Mouse (Mus musculus): ENCODE measurements around the gene Lrmda.

The Lrmda gene

DNA sequence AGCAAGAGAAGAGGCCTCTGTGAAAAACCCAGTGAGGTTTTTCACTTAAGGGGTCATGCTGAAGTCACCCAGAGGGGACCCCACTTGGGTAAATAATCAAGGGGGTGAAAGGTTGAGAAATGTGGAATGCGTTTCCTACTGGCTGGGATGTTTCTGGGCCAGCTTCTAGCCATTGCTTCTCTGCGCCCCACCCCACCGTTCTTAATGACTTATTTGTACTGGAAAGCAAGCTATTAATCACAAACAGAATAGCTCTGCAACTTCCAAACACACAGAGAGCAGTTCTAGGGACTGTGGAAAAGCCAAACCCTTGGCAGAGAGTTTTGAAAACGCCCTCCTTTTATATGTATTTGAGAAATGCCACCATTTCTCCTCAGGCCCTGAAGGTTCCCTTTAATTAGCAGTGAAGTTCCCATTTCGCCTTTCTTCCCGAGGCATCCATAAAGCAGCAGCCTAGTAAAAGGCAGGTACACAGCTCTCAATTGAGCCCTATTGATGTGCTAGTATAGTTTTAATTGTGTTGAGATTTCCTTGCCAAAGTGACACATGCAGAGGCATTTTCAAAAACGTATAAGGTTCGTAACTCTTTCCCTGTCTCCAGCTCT lies 70.5 kb downstream of the Lrmda start:
- in situ Hi-C loops (cut with MseI, MboI), result no loop called here

DNA sequence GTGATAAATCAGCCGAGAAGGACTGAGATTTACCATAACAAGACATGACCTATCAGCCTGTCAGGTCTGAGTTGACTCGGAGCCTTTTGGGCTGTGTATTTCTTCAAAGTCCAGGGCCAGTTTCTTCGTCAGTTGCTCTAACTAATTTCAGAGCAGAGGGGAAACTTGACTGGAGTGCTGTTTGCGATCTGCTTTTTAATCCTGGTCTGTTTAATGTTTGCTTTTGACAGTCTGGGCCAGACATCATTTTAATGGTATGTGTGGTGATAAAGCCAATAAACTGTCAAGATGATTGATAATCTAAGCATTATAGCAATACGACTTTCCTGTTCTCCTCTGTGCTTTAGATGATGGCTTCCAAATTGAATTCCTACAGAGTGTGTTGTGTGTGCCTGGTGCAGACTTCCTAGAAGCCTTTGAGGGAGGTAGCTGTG lies 71.3 kb downstream of the Lrmda start:
- in situ Hi-C loops (cut with MseI, MboI), result no loop called here

DNA sequence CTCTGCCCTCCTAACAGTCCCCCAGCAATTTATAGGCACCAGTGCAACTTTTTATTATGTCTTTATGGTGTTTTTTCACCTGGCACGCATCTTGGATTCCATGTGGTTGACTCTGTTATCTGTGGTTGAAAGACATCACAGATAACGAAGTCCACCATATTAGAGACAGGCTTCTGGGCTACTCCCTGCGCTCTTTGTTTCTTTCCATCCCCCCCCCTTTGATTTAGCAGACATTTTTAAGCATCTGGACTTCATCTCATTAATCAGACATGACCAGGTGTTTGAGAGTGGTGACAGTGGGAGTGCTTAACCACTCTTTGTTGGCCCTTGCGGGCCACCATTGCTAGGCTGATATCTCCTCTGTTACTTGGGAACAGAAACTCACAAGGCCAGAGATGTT lies 71.8 kb downstream of the Lrmda start:
- in situ Hi-C loops (cut with MseI, MboI), result no loop called here

DNA sequence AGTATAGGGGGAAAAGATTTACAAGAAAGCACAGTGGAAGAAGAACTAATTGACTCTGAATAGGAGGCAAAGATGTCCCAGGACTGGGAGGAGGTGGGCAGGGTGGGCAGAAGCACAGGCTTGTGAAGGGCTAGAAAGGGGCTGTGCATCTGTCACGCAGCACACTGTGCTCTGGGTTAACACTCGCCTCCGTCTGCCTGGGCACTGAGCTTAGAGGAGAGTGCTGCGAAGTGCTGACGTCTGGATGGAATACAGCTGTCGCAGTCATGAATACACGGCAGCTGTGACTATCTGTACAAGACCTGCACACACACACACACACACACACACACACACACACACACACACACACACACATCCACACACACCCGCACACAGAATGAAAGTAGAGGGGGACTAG lies 73.6 kb downstream of the Lrmda start:
- in situ Hi-C loops (cut with MseI, MboI), result no loop called here

DNA sequence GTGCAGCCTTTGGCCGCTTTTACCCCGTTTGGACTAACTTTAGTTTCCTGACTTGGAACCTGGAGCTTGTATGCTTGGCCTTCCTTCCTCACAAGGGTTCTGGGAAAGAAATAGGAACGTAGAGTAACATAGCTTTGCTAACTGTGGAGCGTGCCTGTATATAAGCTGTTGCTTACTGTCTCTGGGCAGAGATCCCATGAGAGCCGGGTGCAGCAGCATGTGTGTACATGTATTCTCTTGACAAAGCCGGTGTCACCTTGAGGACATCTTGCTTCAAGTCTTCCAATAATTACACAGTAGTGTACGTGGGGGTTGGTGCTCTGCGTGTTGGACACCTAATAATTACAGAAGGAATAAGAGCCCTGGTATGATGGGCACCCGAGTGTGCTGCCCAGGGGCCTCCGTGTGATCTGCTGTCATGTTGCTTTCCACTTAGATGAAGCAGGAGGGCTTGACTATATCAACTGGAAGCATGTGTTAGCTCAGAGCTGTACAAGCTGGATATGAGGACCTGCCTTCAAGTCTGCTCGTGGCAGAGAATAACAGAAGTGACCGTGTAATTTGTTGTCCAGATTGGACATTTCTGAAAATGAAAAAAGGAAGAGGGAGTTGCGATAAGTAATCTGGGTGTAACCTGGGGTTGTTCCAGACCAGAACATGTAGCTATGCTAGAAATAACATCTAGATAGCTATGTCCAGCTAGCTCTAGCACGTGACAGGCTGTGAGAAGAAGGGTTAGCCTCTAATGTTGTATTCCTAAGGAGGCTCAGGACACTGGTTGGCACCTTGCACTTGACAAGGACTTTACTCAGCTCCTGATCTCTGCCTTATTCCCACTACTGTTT lies 82.7 kb downstream of the Lrmda start:
- in situ Hi-C loops (cut with MseI, MboI), result no loop called here

DNA sequence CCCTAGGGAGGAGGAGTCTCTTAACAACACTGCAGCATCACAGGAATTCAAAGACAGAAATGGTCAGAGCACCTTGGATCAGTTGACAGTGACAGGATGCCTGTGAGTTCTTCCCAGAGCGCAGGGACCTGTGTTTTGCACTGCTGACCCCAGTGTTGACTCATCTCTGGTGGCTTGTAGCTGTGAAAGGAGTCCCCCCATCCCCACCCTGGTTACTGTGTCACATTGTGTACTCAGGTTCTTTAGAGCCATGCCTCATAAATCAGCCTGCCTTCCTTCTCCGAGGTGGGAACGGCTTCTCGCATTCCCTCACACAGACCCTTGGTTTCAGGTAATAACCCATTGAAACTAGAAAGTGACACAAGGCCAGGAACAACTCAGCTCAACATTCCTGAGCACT lies 86.3 kb downstream of the Lrmda start:
- in situ Hi-C loops (cut with MseI, MboI), result no loop called here

DNA sequence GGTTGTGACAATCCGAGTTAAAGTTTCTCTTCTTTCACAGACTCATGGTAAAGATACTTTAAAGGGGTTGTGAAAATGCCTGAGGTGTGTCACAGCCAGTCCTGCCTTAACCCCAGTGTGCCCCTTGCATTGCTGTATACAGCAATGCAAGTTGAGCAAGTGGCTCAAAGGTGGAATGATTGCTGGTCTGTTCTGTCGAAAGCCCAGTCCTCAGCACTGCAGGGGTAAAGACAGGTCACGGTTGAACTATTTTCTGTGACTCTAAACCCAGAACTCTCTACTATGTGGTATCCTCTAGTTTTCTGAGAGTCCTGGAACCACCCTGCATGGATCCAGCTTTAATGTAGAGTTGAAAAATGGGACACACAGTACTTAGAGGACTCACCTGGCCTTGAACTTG lies 87.3 kb downstream of the Lrmda start:
- in situ Hi-C loops (cut with MseI, MboI), result no loop called here

DNA sequence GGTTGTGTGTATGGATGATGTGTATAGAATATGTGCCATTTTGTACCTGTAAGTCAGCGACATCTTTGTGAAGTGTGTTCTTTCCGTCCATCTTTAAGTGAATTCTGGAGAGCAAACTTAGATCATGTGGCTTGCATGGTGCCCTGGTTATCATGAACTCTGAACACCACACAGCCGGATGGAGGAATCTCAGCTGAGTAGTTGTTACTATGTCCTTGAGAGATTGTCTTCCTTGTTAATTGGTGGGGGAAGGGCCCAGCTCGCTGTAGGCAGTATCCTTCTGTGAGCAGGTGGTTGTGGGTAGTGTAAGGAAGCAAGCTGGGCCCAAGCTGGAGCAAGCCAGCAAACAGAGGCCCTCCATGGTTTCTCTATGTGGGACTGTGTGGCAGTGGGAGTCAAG lies 89.9 kb downstream of the Lrmda start:
- in situ Hi-C loops (cut with MseI, MboI), result no loop called here

DNA sequence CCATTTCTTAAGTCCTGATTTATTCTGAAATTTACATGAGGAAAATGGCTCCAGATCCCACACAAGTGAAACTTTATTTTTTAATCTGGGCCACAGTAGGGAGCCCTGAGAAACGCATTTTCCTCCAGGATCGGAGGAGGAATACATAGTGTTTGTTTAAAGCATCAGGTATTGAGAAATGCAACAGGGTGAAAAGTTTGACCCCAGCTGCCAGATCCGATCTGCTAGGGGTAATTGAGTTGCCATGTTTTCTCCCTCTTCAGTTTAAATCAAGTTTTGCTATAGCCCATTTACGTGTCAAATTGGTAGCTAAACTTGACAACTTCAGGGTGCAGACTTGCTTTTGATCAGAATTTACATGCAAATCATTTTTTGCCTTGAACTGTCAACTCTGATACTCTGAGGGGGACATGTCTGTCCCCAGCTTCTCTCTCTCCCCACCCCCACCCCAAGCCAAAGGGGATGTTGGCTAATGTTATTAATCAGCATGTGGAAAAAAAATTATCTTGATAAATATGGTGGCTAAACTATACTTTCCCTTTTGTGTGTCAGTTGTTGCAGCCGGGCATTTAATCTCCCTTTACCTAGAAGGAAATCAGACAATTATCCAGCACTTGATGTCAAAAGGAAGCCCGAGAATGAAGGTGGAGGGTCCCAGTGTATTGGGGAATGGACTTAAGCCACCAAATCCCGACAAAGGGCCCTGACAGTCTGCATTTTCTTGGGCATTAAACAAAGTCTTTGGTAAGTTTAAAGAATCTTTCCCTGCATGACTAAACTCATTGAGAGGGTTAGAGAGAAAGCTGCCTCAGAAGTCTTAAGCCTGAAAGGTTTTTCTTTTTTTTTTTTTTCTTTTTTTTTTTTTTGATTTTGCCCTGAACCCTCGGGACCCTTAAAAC lies 94.2 kb downstream of the Lrmda start:
- in situ Hi-C loops (cut with MseI, MboI), result no loop called here

DNA sequence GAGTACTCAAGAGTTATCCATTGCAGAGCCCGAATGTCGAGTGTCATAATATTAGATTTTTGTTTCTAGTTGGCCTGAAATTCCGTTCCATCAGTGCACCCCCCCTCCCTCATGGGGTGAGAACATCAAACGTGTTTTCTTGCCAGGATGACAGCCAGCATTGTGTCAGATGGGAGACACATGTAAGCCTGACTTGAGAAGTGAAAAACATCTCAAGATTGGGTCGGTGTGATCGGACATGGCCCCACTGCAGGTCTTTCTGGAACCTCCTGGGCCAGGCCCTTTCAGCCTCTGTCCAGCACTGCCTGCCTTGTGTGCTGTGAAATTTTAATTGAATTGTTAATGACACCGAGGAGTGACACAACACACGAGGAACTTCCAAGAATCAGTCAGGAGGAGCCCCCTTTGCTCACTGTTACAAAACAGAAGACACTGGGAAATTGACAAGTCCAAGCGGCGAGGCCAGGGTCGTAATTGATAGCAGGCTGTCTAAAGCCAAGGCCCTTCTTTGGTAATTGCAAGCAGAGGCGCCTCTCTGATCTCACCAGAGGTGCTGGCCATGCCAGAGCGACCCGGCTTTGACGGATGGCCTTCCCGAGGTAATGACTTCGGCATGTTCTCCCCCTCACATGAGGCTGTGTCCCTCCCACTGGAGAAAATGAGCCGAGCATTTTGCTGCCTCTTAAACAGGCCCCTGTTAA lies 95.3 kb downstream of the Lrmda start:
- in situ Hi-C loops (cut with MseI, MboI), result no loop called here

DNA sequence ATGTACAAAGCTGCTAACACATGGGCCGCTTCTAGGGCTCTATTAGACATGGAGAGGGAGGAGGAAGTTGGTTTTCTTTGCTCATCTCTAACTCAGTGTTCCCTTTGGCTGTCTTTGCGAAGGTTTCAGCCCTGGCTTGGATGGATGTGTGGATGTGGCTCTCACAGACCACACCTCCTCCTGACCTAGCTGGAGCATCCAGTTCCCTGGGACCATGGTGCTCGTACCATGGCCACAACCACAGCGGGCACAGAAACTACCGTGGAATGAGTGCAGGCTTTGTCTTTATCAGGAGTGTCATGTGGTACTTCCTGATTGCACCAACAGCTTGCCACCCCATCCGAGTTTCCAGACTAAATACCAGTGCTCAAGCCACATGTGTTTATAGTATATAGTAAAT lies 98.6 kb downstream of the Lrmda start:
- in situ Hi-C loops (cut with MseI, MboI), result no loop called here

DNA sequence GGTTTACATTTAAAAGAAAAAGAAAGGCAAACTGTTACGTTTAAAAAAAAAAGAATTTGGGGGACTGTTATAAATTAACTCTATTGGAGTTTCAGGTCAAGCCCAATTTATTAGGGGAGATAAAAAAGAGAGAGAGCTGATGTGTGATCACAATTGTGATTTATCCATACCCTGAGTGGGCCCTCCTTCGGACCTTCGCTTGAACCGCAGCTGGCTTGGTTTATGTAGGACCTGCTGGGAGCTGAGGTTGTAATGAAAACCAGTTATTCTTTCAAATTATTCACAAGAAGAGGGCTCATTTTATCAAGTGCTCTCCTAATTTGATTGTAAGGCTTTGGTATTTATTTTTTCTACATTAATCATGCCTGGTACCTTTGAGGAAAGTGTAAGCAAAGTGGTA lies 99.0 kb downstream of the Lrmda start:
- in situ Hi-C loops (cut with MseI, MboI), result no loop called here

DNA sequence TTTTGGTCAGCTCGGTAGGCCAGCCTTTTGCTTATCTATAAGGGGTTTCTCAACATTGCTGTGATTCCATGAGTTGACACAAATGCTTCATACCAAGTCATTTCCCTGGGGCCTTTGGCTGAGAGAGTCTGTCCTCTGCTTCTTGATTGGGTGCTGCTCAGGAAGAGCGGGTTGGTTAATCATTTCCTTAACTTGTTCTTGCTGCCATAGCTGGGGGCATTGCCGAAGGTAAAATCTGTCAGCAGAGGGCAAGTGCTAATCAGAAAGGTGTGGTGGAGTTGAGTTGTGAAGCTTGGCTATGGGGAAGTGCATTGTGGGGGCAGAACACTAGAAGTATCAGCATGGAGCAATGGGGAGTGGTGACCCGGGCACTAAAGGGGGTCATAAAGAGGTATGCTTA lies 106.8 kb downstream of the Lrmda start:
- in situ Hi-C loops (cut with MseI, MboI), result no loop called here

DNA sequence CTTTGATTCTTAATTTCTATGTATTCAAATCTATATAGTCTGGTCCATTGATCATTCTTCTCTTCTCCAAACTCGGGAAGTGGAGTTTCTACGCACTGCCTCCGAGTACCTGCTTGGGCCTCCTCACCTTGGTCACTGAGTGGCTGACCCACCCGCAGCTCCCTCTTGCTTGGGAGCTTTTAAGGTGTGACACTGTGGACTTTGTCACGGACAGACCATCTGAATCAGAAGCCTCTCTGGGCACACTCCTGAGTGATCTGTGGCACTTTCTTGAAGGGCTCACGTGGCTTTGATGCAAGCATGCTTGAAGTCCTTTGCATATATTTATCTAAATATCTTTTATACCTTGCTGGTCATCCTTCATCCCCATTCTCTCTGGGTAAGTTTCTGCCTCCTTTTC lies 107.3 kb downstream of the Lrmda start:
- in situ Hi-C loops (cut with MseI, MboI), result no loop called here

DNA sequence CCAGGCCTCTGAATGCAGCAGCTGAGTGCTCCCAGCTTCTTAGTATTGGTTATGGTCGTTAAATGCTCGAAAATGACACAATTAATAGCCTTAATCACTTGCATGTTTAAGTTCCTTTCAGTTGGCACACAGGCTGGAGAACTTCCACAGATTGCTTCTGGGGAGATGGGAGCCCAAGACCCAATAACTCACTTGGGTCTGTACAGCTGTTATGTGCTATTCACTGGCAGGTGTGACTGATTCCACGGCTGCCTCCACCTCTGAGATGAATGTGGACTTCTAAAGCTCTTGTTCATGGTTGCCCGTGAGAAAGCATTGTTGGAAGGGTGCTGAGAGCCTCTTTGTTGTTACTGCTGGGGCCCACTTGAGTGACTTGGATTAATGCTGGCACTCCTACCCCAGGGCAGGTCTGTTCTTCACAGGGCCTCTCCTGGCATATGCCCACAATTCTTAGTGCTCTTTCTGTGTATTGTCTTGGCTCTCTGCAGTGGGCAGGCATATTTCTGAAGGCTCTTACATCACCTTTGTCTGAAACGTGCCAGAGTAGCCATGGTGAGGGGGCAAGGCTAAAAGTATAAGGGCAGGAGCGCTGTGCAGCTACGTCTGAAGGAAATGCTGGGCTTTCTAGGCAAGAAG lies 111.6 kb downstream of the Lrmda start:
- in situ Hi-C loops (cut with MseI, MboI), result no loop called here

DNA sequence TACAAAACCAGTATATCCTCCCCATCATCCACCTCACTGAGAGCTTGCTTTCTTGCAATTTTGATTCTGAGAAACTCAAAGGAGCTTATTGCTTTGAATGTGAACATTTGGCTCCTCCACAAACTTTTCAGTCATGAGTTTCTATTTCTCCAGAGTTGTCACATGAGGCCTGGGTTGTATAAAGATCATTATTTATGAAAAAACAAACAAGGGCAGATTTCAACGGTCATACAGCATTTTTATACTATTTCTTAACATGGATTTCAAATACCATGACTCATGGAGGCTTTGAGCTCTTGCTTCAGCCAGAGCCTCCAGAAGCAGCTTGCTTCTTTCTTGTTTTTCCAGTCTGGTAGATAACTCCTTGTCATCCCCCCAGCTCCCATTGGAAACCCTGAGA lies 119.8 kb downstream of the Lrmda start:
- in situ Hi-C loops (cut with MseI, MboI), result no loop called here

DNA sequence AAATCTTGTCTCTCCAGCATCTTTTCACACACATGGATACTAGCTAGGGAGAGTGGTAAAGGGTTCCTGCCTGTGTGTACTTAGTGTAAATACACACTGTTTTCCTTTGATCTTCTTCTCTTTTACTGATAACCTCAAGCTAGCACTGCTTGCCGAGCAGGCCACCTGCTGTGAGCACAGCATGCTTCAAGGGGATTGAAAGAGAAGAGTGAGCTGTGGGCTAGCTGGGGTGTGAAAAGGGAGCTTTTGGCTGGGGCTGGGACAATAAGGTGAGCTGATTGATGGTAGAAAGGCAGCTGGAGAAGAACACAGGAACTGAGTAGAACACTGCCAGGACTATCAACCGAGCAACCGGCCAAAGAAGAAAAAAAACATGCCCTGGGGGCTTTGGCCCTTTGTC lies 124.5 kb downstream of the Lrmda start:
- in situ Hi-C loops (cut with MseI, MboI), result no loop called here

DNA sequence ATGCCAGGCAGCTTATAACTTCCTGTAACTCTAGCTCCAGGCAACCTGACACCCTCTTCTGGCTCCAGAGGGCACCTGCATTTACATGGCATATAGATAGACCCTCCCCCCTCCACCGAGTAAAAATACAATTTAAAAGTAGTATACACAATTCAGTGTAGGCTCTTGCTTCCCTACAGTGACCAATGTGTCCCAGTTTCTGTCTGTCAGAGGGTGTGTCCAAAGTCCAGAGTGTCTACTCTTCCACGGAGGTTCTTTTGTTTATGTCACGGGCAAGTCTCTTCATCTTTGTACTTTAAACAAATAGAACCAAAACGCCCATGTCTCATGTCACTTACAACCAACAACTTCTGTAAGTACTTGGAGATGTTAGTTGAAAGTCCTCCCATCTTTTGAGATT lies 126.4 kb downstream of the Lrmda start:
- in situ Hi-C loops (cut with MseI, MboI), result no loop called here

DNA sequence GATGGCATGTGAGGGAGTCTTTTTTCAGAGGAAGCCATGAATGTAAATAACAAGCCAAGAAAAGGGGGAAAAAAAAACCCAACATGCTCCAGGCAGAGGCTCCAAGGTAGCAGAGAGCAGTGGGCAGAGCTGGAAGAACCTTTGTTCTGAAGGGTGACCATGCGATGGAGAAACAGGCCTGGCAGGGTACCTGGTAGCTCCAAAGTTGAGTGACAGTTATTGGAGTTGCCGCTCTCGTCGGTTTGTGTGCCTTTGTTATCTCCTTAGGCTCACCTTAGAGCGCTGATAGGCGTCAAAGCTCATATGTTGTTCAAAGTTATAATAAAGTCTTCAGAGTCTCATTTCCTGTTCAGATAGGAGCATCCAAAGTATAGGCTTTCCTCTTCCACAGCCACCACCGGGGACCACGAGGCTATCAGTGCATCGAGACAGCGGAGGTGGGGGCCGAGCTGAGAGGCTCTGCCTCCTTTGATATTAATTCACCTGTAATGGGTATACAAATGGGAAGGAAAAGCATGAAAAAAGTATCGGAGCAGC lies 127.1 kb downstream of the Lrmda start:
- in situ Hi-C loops (cut with MseI, MboI), result no loop called here

DNA sequence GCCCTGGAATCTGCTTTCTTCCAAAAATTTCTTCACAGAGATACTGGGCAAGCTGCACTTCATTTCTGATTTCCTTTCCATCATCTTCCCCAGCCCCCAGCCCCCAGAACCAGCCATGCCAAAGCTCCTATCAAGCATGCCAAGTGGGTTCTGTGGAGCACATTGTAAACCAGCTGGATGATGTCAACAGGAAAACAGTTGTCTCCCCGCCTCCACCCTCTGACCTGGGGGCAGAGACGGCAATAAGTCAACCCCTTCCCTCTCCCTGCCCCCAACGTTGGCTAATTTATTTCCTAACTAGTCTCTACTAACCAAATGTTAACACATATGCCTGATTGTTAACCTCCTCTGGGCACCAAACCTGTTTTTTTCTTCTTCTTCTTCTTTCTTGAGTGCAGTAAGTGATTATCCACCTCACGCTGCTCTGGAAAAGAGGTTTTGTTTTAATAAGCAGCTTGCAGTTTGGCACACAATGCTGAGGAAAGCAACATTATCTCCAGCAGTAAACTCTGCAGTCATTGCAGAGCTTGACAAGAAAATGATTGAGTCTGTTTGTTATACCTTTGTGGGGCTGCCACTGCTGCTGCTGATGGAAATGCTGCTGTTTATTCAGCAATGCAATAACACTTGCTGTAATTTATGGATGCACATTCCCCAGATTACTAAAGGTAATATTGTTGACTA lies 128.0 kb downstream of the Lrmda start:
- in situ Hi-C loops (cut with MseI, MboI), result no loop called here

DNA sequence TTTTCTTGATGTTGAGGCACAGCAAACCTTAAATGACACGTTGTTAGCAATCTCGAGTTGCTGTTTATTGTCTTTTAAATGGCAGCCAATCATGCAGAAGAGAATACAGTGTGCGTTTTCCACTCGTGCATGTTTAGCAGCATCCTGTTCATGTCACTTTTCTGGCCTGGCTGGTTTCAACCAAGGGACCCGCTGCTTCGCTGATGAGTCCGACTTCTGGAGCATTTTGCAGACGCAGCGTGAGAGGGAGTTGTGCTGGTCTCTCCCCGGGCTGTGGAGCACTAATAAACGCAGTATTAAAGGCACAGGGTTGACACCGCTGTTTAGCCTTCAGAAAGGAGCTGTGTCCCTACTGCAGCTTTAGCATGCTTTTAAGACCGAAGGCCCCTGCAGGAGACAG lies 133.2 kb downstream of the Lrmda start:
- in situ Hi-C loops (cut with MseI, MboI), result no loop called here

Data from mouse trophoblast stem cell (cell line).